Mouse (Mus musculus): ENCODE results near the gene Nkx2-3.

The Nkx2-3 gene

GRCm38 (mm10) chr19:43618505-43619030, 6.4 kb downstream of the Nkx2-3 start:
- DNase-seq (ENCODE audit: low spot score in 2 of 2), result no peak

GRCm38 (mm10) chr19:43619916-43620479, 7.9 kb downstream of the Nkx2-3 start:
- no peak for DNase-seq (ENCODE audit: low spot score in 2 of 2)

- DNase-seq (ENCODE audit: low spot score in 2 of 2), result no peak
Measured at GRCm38 (mm10) chr19:43623913-43624312, 11.8 kb downstream of the Nkx2-3 start.

GRCm38 (mm10) chr19:43626160-43626559, 14.0 kb downstream of the Nkx2-3 start:
- no peak for DNase-seq (ENCODE audit: low spot score in 2 of 2)

- DNase-seq (ENCODE audit: low spot score in 2 of 2), result no peak
Measured at GRCm38 (mm10) chr19:43627345-43627744, 15.2 kb downstream of the Nkx2-3 start.

- DNase-seq (ENCODE audit: low spot score in 2 of 2), result no peak
Measured at GRCm38 (mm10) chr19:43629088-43629487, 17.0 kb downstream of the Nkx2-3 start.

- DNase-seq (ENCODE audit: low spot score in 2 of 2), result peak; percentile 62 to 76
Measured at GRCm38 (mm10) chr19:43630466-43631251, 18.5 kb downstream of the Nkx2-3 start.

GRCm38 (mm10) chr19:43641833-43642232, 29.7 kb downstream of the Nkx2-3 start:
- no peak for DNase-seq (ENCODE audit: low spot score in 2 of 2)

- no peak for DNase-seq (ENCODE audit: low spot score in 2 of 2)
Measured at GRCm38 (mm10) chr19:43642843-43643242, 30.7 kb downstream of the Nkx2-3 start.

GRCm38 (mm10) chr19:43645508-43645907, 33.4 kb downstream of the Nkx2-3 start:
- no peak for DNase-seq (ENCODE audit: low spot score in 2 of 2)

- DNase-seq (ENCODE audit: low spot score in 2 of 2), result no peak
Measured at GRCm38 (mm10) chr19:43646852-43647251, 34.7 kb downstream of the Nkx2-3 start.

- DNase-seq (ENCODE audit: low spot score in 2 of 2), result no peak
Measured at GRCm38 (mm10) chr19:43647261-43647660, 35.1 kb downstream of the Nkx2-3 start.

GRCm38 (mm10) chr19:43648343-43648742, 36.2 kb downstream of the Nkx2-3 start:
- no peak for DNase-seq (ENCODE audit: low spot score in 2 of 2)

- no peak for DNase-seq (ENCODE audit: low spot score in 2 of 2)
Measured at GRCm38 (mm10) chr19:43651241-43651785, 39.2 kb downstream of the Nkx2-3 start.

GRCm38 (mm10) chr19:43655735-43656492, 43.8 kb downstream of the Nkx2-3 start:
- DNase-seq (ENCODE audit: low spot score in 2 of 2), result peak; percentile 52 to 57

GRCm38 (mm10) chr19:43659632-43660031, 47.5 kb downstream of the Nkx2-3 start:
- no peak for DNase-seq (ENCODE audit: low spot score in 2 of 2)

- DNase-seq (ENCODE audit: low spot score in 2 of 2), result no peak
Measured at GRCm38 (mm10) chr19:43660774-43661173, 48.6 kb downstream of the Nkx2-3 start.

- no peak for DNase-seq (ENCODE audit: low spot score in 2 of 2)
Measured at GRCm38 (mm10) chr19:43662176-43662967, 50.2 kb downstream of the Nkx2-3 start.

GRCm38 (mm10) chr19:43663471-43663870, 51.3 kb downstream of the Nkx2-3 start:
- no peak for DNase-seq (ENCODE audit: low spot score in 2 of 2)
